Mouse (Mus musculus) small intestine, adult 2 months (tissue): ENCODE measurements at regions not wholly inside any gene's neighbourhood (a gene's known extent, or its start where the extent isn't known, plus 50 kb on each side); places are given as distances from the start of the nearest gene placed in this dataset.

Source experiments
- CTCF ChIP-seq: fragments of 200-500 bp; IDR thresholded peaks from 2 replicates; pipeline ENCODE4 v1.5.1; 2012; ENCODE audit warnings: low read depth, mild to moderate bottlenecking, control low read depth, inconsistent platforms, low read length, moderate library complexity, mixed read lengths; ENCODE audit not compliant: insufficient replicate concordance, insufficient read length; ENCODE audit errors: extremely low read depth
- POLR2A ChIP-seq: fragments of 200-500 bp; IDR thresholded peaks from 2 replicates; pipeline ENCODE4 v1.6.1; 2012; ENCODE audit warnings: low read depth, mild to moderate bottlenecking, control low read depth, inconsistent platforms, low read length, moderate library complexity

DNA sequence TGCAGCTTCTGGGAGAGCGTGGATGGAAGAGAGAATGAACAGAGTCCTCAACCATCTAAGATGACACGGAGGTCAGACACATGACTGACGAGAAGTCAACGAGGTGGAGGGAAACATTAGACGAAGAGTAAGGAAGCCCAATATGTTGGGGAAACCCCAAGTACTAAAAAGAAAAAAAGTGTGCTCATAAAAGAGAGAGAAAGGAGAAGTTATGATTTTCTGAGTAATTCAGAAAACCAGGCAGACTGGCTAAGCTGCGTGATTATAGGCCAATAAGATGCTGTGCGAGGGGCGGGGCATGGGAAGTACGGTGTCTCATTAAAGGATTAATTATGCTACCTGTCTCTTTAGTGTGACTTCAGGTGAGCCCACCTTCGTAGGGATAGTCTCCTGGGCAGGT, 88.6 kb upstream of the Tank start:
- TF ChIP-seq CTCF (no peak), POLR2A (no peak)
